Mouse (Mus musculus) cerebellum, postnatal 10 days (tissue): ENCODE results near the gene Tmem212.

Source experiments
- DNase-seq, 2 experiments: peaks; one replicate each; pipeline ENCODE4 v3.0.0; 2021; ENCODE audit warnings: mixed read lengths in 2 of 2

Gene Tmem212

DNA sequence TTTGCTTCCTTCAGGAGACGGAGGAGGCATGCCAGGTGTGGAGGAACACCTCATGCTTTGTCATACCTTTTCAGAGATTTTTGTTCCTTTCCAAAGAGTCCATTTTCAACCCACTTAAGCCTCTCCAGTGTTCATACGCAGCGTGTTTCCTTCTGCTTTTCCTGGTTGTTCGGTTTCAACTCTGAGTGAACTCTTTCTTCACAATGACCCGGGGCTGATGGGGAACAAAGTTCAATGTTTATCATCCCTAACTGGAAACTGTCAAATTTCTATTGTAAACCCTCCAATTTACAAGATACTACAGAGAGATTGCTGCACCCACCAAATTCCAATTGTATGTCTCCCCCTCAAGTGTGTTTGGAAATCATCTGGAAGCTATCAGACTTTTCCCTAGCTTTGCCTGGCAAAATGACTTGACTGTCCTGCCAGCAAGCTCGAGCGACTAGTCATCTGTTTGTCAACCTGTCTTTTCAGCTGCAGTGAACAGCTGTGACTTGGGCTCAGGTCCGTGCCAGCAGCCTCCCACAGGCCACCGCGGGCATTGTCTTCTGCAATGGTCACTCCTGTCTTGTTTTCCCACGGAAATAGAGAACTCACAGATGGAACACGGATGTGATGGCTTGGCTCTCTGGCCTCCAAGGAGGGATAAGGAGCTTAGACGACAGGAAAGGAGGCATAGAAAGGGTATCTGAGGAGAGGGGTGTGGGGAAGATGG is 3.0 kb upstream of the Tmem212 start:
- peak; percentile 54 to 56 for DNase-seq

DNA sequence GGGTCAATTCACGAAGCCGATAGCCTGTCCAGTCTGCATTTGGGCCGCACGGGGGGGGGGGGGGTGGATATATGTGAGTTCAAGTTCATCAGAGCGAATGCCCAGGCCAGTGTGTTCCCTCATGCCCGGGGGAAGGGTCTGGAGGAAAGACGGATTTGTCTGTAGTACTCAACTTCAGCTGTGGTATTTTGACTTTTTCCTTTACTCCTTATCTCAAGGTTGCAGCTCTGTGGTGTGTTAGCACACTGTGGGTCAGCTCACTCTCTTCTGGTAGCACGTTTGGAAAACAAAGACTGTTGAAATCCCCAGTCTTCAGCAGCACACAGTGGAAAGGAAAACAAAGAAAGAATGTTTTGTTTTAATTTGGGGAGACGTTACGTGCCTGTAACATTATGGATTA is 2.0 kb upstream of the Tmem212 start:
- DNase-seq, result no peak

DNA sequence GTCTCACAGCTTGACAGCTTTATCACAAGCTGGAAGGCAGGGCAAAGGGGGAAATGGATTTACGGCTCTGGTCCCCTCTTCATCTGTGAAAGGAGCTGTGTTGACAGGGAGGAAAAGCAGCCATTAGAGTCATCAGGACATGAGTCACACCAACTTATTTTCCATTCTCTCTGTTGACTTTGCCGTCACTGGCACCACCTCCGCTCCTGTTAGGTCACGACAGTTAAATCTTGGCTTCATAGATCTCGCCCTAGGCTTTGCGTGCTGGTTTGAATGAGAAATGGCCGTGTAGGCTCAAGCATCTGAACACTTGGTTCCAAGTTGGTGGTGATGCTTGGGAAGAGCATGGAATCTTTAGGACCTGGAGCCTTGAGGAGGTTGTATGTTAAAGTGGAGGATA is 9.6 kb downstream of the Tmem212 start:
- DNase-seq, result no peak

DNA sequence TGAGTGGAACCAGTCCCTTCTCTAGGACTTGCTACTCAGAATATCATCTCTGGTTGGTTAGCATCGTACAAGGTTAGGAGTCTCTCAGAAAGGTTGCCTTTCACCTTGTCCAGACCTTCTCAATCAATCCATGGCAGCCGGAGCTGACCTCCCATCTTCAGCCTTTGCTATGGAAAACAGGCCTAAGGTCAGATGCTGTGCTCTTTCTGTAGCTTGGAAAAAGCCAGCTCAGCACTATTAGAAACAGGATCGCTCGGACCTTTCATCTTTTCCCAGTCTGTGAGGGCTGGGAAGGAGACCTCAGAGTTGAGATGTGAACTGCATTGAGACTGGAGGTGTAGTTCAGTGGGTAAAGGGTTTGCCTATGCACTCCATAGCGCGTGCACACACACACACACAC is 10.6 kb downstream of the Tmem212 start:
- no peak for DNase-seq

DNA sequence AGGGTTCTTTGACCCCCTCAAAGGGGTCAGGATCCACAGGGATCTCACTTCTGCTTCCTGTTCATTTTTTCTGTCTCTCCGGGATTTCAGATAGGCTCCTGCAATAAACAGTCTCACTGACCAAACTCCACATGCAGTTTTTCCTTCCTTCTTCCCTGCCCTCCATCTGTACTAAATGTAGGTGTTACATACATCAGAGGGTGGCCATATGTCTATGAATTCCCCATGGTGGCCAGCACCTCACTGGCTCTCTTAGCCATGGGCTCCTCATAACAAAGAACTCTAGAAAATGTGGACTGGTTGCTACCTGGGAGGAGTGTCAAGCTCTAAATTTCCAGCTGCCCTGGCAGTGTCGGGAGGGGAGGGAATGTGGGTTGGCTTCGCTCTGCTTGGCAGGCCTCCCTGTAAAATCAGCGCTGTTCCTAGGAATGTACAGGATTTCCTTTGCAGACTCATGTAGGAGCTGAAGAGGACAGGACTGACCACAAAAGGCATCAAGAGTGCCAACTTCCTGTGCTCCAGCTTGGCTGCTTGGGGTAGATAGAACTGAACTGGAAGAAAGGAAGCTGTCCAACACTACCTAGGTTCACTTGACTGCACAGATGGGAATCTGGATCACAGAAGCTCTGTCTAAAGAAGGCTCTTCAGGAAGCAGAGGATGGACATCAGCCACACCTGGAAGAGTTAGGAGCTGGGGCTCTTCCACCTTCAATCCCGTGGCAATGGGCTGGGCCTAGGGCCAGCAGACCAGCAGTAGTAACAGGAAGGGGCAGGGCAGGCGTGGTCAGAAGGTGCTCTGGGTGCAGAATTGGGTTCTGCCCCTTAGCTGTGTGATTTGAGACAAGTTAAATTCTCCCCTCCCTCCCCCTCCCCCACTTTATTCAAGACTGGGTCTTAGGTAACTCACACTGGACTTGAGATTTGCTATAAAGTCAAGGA is 14.0 kb downstream of the Tmem212 start:
- DNase-seq, result no peak

DNA sequence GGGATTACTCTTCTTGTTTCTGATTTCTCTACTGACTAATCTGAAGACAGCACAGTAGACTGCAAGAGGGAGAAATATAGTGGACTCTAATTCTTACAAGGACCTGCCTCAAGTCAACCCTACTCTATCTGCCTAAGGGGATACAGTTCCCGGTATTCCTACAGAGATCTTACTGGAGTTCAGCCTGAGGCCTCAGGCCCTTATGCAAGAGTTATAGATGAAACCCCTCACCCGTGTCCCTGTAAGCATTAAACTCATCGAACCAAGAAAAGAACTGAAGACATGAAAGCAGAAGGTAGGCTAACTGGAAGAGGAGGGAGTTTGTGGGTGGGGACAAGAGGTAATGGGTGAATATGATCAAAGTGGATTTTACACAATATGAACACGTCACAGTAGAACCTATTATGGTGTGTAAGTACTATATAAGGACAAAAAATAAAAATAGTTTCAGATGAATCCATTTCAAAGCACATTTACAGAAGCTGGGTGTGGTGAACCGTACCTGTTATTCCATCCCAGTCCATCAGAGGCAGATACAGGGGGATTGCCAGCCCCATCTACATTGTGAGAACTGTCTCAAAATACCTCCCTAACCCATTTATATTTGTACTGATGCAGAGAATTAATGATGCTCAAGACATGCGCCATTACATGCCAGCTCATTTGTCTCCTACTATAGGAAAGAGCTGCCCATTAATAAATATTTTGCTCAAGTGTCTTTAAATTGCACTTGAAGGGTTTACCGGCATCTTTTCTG is 17.1 kb downstream of the Tmem212 start:
- no peak for DNase-seq

DNA sequence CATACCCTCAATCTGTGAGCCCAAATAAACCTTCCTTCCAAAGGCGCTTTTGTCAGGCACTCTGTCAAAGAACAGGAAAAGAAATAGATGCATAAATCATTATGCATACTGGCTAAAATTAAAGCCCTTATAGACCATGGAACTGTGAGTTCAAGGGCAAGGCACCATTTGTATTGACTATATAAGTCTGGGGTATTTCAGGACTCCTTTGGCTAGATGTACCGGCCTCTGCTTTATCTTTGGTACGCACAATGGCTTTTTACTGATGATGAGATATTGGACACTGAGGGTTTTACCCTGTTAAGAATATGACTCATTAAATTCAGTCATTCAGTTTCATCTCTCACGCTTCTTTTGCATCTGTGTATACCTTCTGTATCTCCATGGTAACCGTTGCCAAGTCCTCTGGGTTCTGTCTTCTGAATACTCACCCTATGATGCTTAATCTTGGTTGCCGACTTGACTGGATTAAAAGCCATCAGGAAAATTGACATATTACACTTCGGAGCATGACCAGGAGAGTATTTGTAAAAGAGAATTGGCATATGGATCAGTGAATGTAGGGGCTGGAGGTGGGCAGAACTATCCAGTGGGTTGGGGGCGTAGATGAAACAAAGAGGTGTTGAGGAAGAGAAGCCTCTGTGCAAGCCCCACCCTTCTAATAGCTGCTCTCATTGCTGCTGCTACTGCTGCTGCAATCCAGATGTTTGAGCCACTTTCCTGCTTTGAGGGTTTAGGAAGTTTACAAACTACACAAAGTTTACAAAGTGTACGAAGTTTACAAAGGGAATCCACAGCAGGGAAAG is 22.7 kb downstream of the Tmem212 start:
- no peak for DNase-seq

DNA sequence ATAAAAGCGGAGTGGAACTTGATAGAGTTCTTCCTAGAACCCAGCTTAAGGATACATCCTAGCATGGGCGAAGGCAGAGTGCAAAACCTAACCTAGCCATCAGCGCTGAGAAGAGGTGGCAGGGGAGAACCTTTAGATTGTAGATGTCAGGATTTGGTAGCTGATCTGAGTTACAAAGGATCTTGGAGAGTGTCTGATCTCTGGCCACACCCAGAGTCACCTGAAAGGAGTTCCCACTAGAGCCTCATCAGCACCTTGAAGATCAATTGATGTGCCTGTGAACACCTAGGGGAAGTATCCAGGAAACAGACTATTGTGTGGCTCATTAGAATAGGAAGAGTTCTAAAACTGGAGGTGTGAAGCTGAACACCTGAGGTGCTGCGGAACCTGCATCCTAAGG is 23.7 kb downstream of the Tmem212 start:
- DNase-seq, result no peak

DNA sequence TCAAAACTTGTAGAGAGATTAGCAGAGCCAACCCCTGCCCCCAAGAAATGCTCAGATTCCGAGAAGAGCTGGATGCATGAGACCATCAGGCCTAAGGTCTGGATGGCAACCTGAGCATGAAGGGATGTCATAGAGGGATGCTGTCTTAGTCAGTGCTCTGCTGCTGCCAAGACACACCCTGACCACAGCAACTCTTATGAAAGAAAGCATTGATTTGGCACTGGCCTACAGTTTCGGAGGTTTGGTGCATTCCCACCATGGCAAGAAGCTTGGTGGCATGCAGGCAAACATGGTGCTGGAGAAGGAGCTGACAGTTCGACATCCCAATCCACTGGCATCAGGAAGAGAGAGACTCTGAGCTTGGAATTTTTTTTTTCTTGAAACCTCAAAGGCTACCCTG is 24.3 kb downstream of the Tmem212 start:
- DNase-seq, result no peak

DNA sequence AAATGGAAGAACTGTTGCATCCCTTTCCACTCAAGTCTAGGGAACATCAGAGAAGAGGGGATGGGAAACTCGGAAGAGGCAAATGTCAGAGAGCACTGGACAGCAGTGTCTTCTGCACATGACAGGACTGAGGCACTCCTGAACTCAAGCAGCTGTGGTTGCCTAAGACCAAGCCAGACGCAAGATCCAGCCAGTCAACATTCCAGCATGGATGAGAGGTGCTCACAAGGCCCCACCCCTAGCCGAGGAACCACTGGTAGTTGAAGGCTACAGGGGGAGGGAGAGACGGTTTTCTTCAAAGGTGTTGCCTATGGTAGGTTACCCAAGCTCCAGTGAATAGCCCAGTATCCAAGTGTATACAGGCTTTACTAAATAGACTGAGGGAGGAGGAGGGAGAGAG is 24.8 kb downstream of the Tmem212 start:
- no peak for DNase-seq

DNA sequence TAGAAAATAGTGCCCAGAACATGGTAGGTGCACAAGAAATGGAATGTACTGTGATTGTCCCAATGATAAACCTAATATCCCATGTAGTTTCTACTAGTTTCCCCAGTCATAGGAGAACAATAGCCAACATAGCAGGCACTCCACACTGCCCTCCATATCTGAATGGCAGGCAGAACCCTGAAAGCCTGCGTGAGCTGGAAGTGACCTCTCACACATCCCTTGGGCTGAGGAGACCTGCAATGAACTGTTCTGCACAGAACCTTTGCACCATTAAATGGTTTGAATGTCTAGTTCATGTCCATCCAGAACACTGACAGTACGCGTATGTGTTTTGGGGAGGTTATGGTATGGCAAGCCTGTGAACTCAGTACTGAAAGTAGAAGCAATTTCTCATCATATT is 27.5 kb downstream of the Tmem212 start:
- no peak for DNase-seq

DNA sequence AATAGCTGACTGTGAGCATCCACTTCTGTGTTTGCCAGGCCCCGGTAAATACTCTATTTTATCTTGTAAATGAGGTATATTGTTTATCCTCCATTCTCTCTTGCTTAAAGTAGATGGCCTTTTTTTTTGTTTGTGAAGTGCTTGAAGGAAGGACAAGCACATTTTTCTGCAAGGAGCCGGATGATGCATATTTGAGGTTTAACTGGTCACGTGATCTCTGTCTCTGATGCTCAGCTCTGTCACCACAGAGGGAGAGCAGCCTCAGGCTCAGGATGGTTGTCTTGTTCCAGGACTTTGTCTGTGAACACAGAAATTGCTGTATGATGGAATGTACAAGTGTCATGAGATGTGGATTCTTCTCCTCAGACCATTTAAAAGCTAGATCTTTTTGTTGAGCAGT is 28.4 kb downstream of the Tmem212 start:
- no peak for DNase-seq

DNA sequence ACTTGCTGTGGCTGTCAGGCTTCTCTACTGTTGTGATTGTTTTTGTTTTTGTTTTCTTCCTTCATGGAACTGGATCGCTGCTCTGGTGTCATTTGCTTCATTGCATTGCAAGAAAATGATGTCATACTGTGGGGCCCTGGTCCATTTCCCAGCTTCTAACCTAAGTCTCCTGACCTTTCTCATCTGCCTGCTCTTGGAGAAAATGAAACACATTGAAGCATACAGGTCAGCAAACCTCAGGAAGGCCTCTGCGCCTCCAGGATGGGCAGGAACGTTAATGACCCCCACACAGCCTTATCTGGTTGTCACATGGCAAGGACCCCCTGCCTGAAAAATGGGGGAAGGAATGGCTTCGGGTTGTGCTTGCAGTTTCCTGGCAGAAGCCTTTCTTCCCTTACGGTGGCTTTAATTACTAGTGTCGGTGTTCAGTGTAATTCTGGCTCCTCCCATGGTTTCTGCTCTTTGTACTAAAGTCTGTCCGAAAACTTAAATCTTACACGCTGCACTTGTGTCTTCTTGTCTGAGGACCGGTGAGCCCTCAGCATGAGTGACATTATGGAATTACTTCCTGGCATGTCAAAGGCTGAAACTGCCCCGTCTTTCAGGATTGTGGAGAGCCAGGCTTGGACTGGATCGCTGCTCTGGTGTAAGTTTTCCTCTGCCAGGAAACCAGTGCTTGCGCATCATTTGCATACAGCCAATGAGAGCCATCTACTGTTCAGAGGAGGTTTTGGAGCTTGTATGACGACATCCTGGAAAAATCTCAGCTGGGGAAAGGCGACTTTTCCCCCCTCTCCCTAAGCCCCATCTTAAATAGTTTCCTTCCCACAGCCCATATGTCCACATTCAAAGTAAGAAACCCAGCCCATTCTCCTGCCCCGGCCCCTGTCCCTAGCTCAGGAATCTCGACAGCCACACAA is 33.1 kb downstream of the Tmem212 start:
- DNase-seq, result peak; percentile 68 to 70

DNA sequence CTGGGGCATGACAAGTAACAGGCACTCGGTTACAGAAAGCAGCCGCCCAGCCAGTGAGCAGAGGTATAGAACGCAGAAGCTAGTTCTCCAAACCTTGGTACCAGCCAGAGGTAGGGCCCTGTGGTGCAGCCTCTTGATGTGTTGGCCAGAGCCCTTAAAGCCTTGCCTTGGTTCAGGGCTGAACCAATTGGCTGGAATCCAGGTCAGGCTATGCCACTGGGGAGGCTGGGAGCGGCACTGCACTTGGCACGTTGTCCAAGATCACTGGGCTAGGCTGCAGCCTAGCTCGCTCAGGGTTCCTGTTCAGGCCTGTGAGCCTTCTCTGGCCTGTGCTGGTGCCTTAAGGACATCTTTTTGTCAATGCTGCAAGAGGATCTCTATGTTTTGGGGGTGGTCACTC is 34.6 kb downstream of the Tmem212 start:
- peak; percentile 70 to 79 for DNase-seq

DNA sequence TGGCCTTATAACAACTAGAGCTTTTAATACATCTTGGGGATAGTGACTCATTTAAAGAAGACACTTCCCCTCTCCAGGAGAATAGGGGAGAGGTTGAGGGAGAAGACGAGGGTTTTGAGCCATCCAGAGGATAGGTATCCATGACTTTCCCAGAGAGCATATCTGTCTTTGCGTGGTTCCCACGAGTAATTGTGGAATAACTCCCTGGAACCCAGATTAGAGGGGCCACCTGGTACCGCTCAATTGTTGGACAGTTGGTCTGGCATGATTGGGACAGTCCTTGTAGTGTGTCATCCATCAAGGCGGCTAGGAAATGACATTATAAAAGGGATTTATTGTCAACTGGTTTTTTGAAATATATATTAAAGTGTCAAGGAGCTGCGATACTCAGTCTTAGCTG is 35.1 kb downstream of the Tmem212 start:
- DNase-seq, result no peak

DNA sequence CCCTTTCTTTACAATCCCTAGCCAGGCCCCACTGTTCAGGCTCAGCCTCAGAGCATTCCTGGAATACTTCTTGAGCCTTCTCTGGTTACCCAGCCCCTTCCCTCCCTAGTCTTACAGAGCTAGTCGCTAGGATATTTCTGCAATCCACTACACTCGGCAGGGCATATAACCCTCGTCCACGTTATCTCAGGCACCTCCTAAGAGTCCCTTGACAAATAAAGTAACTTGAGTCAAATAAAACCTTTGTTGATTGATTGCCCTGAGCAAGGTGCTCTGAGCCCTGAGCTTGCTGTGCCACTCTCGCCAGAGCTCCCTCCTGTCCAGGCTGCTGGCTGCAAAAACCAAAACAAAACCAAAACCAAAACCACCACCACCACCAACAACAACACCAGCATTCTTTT is 37.0 kb downstream of the Tmem212 start:
- DNase-seq, result no peak

DNA sequence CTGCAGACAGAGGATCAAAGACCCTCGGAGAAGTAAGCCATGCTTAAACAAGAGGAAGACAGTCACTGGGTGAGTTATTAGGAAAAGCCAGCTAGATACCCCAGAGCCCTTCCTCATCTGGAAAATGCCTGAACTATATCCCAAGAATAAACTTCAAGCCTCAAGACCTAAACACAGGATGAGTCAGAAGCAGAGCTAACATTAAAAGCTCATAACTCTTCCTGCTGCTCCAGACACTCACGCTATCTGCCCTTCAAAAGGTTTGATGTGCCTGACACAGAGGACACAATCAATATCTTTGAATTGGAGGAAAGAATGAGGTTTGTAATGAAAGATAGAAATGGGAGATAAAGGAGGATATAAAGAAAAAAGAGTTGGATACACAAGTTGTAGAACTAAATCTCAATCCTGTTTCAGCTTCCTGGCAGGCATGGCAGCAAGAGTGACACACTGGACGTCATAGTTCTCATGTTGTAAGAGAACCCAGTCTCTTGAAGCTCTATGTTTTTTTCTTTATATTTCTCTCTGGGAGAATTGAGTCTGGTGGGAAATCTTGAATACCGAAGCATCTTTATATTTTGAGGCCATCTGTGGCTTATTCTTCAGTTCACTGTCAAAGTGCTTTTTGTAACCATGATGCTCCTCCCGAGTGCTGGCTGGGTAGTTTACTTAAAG is 37.6 kb downstream of the Tmem212 start:
- DNase-seq, result no peak

DNA sequence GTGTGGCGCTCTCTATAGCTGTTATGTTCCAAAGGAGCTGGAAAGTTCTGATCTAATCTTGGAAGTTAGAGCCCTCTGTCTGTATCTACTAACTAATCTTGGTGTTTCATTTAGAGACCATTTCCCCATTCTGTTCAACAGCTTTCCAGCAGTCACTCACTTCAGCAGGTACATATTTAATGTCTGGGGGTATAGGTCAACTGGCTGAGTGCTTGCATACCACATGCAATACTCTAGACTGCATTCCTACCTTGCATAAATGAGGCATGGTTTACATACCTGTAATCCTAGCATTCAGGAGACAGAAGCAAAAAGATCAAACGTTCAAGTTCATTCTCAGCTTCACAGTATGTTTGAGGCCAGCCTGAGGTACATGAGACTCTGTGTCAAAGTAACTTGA is 39.9 kb downstream of the Tmem212 start:
- no peak for DNase-seq

DNA sequence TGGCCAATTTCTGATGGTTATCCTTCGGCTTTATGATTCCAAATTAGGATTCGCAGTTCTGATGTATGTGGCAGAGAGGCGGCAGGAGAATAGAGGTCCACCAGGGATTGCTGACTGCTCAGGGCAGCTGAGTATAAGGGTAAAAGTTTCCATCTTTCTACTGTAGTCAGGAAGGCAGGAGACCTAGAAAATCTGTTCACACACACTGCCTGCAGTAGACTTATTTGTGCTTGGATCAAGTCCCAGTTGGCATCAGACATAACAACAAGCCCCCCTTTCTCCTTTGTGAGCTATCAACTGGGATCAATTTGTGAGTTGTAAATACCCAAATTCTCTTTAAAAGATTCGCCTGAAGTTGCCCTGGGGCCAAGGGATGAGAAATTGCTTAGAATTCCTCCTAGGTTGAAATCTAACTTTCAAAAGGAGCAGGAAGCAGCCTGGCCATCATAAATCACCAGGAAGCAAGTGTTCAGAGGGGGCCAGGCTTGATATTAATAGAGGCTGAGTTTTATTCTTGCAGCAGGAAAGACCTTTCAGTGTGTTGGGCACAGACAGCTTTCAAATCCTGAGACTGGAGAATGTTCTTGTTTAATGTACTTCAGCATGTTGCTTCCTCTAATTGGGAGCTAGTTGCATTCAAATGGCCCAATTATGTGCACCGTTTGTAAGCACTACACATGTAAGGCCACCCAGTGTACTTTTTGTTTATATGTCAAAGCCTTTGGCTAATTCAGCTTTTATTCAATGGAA is 41.6 kb downstream of the Tmem212 start:
- DNase-seq, result no peak

DNA sequence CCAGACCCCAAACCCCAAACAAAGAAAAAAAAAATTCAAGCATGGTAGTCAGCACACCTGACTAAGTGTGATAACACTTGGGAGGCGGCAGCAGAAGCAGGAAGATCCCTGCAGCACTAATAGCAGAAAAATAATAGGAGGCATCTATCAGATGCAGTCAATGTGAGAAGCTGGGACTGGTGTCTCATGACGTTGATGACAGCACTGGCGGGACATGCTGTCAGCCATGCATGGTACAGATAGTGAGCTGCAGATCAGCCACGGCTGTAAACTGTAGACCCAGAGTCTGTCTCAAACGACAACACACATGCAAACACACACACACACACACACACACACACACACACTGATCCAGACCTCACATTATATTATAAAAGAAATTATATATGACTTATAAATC is 52.9 kb downstream of the Tmem212 start:
- no peak for DNase-seq
